Mouse (Mus musculus) cerebral cortex, adult 2 months (tissue): ENCODE results near the gene Tspan9.

Experiments used
- WGBS: fragments of 180-500 bp; shearing (Covaris S2); methylation state at CpG from one replicate; pipeline ENCODE4 v1.1.7; 2018; 5-methylcytosine and 5-hydroxymethylcytosine counted together

Gene Tspan9

GRCm38 (mm10) chr6:128019119-128019518 is 124.3 kb downstream of the Tspan9 start:
- WGBS, result 95% methylated on average over 7 of the region's 7 CpGs

GRCm38 (mm10) chr6:128015304-128015703 is 128.1 kb downstream of the Tspan9 start:
- 76% methylated on average over 7 of the region's 7 CpGs for WGBS

GRCm38 (mm10) chr6:128011781-128012180 is 131.6 kb downstream of the Tspan9 start:
- WGBS, result 57% methylated on average over 17 of the region's 17 CpGs

- WGBS, result 52% methylated on average over 13 of the region's 13 CpGs
Measured at GRCm38 (mm10) chr6:128011071-128011477, 132.3 kb downstream of the Tspan9 start.

- WGBS, result 63% methylated on average over 11 of the region's 11 CpGs
Measured at GRCm38 (mm10) chr6:128010135-128010971, 133.0 kb downstream of the Tspan9 start.

GRCm38 (mm10) chr6:128007982-128008562 is 135.3 kb downstream of the Tspan9 start:
- whole genome bisulfite sequencing, result 56% methylated on average over 5 of the region's 5 CpGs

GRCm38 (mm10) chr6:128007241-128007701 is 136.1 kb downstream of the Tspan9 start:
- 39% methylated on average over 12 of the region's 12 CpGs for WGBS

GRCm38 (mm10) chr6:128006156-128006555 is 137.2 kb downstream of the Tspan9 start:
- 38% methylated on average over 8 of the region's 8 CpGs for WGBS

- 67% methylated on average over 16 of the region's 16 CpGs for WGBS
Measured at GRCm38 (mm10) chr6:128004544-128004943, 138.8 kb downstream of the Tspan9 start.

- 60% methylated on average over 5 of the region's 5 CpGs for WGBS
Measured at GRCm38 (mm10) chr6:128003542-128003941, 139.9 kb downstream of the Tspan9 start.

GRCm38 (mm10) chr6:128002667-128003066 is 140.7 kb downstream of the Tspan9 start:
- 92% methylated on average over 4 of the region's 4 CpGs for WGBS

- WGBS, result 87% methylated on average over 10 of the region's 10 CpGs
Measured at GRCm38 (mm10) chr6:128002104-128002503, 141.3 kb downstream of the Tspan9 start.

GRCm38 (mm10) chr6:128001587-128001986 is 141.8 kb downstream of the Tspan9 start:
- WGBS, result 94% methylated on average over 1 of the region's 1 CpGs

- 88% methylated on average over 3 of the region's 3 CpGs for WGBS
Measured at GRCm38 (mm10) chr6:128000777-128001176, 142.6 kb downstream of the Tspan9 start.

GRCm38 (mm10) chr6:127999118-127999517 is 144.3 kb downstream of the Tspan9 start:
- WGBS, result 66% methylated on average over 2 of the region's 2 CpGs

GRCm38 (mm10) chr6:127996928-127997327 is 146.5 kb downstream of the Tspan9 start:
- WGBS, result 85% methylated on average over 5 of the region's 5 CpGs

GRCm38 (mm10) chr6:127992993-127993392 is 150.4 kb downstream of the Tspan9 start:
- WGBS, result 91% methylated on average over 8 of the region's 8 CpGs

GRCm38 (mm10) chr6:127991509-127992176 is 151.8 kb downstream of the Tspan9 start:
- WGBS, result 87% methylated on average over 11 of the region's 11 CpGs

GRCm38 (mm10) chr6:127989624-127990212 is 153.7 kb downstream of the Tspan9 start:
- WGBS, result 50% methylated on average over 11 of the region's 11 CpGs

- 63% methylated on average over 12 of the region's 12 CpGs for WGBS
Measured at GRCm38 (mm10) chr6:127988944-127989494, 154.4 kb downstream of the Tspan9 start.

- WGBS, result 90% methylated on average over 14 of the region's 14 CpGs
Measured at GRCm38 (mm10) chr6:127987374-127987773, 156.0 kb downstream of the Tspan9 start.

- 83% methylated on average over 9 of the region's 9 CpGs for WGBS
Measured at GRCm38 (mm10) chr6:127986357-127986756, 157.0 kb downstream of the Tspan9 start.
